Mouse (Mus musculus) forebrain, embryonic 10.5 days (tissue): Measurements from ENCODE around the gene Gm10720. TPM values are rescaled to one million over a fixed set of nuclear protein-coding genes. Genes with fewer than 3 reads are reported as not detected.
A peak's percentile ranks its signal among the peaks of the same experiment; 100 is the strongest.
"Not testable (repeated sequence)": the region's sequence is repeated elsewhere in the genome, so short reads cannot be mapped to it uniquely, and the experiment has no call there.

Experiments
- DNase-seq: peaks from one replicate; pipeline ENCODE4 v3.0.0-alpha.2; 2017; ENCODE audit warnings: low spot score; ENCODE audit errors: extremely low spot score
- H3K27ac ChIP-seq: fragments of 300-500 bp; sonication (generic); 2 replicates; pipeline ENCODE4 v1.5.1; 2016; ENCODE audit warnings: mild to moderate bottlenecking
- H3K27me3 ChIP-seq: fragments of 300-500 bp; sonication (generic); 2 replicates; pipeline ENCODE4 v1.6.1; 2016; ENCODE audit warnings: mild to moderate bottlenecking; ENCODE audit not compliant: poor library complexity, severe bottlenecking
- H3K36me3 ChIP-seq: fragments of 300-500 bp; sonication (generic); replicated peaks from 2 replicates; pipeline ENCODE4 v1.6.1; 2016; ENCODE audit warnings: mild to moderate bottlenecking, moderate library complexity
- H3K4me1 ChIP-seq: fragments of 300-500 bp; sonication (generic); 2 replicates; pipeline ENCODE4 v1.6.1; 2016
- H3K4me3 ChIP-seq: fragments of 300-500 bp; sonication (generic); 2 replicates; pipeline ENCODE4 v1.5.1; 2016; ENCODE audit warnings: mild to moderate bottlenecking, moderate library complexity
- H3K9me3 ChIP-seq: fragments of 300-500 bp; sonication (generic); 2 replicates; pipeline ENCODE4 v1.6.1; 2016; ENCODE audit warnings: mild to moderate bottlenecking, moderate library complexity
- WGBS: fragments of 180-500 bp; shearing (Covaris S2); methylation state at CpG from one replicate; pipeline ENCODE4 v1.1.7; 2016; 5-methylcytosine and 5-hydroxymethylcytosine counted together
- polyA plus RNA-seq: library from polyadenylated mRNA; unstranded; fragments of >200 nt; fragmentation: Nextera tagmentation; extraction: Ambion mirVana; gene quantifications from 2 replicates; pipeline ENCODE4 v1.2.1, GENCODE M21; 2016

Gm10720 gene
- not detected in 2 replicates for polyA plus RNA-seq

DNA sequence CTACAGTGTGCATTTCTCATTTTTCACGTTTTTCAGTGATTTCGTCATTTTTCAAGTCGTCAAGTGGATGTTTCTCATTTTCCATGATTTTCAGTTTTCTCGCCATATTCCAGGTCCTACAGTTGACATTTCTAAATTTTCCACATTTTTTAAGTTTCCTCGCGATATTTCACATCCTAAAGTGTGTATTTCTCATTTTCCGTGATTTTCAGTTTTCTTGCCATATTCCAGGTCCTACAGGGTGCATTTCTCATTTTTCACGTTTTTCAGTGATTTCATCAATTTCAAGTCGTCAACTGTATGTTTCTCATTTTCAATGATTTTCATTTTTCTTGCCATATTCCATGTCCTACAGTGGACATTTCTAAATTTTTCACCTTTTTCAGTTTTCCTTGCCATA lies at the start of gene Gm10720:
Gene Gm10720 (plus strand): TSS at position 301 of the 400 bp plus-strand sequence.
- H3K27me3 ChIP-seq, DNase-seq, H3K4me1 ChIP-seq, H3K27ac ChIP-seq, H3K9me3 ChIP-seq, H3K4me3 ChIP-seq, H3K36me3 ChIP-seq: not testable (repeated sequence)
- WGBS, result 67% methylated on average over 5 of the region's 9 CpGs

DNA sequence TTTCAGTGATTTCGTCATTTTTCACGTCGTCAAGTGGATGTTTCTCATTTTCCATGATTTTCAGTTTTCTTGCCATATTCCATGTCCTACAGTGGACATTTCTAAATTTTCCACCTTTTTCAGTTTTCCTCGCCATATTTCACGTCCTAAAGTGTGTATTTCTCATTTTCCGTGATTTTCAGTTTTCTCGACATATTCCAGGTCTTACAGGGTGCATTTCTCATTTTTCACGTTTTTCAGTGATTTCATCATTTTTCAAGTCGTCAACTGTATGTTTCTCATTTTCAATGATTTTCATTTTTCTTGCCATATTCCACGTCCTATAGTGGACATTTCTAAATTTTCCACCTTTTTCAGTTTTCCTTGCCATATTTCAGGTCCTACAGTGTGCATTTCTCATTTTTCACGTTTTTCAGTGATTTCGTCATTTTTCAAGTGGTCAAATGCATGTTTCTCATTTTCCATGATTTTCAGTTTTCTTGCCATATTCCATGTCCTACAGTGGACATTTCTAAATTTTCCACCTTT lies 14.9 kb upstream of the Gm10720 start, which contains the start of gene Gm10722:
Gene Gm10722 (plus strand): TSS at position 478 of the 528 bp plus-strand sequence.
- H3K4me3 ChIP-seq, H3K4me1 ChIP-seq, H3K27me3 ChIP-seq, H3K36me3 ChIP-seq, H3K9me3 ChIP-seq, H3K27ac ChIP-seq: not testable (repeated sequence)
- peak; percentile 40 for DNase-seq
- WGBS, result 72% methylated on average over 12 of the region's 12 CpGs

DNA sequence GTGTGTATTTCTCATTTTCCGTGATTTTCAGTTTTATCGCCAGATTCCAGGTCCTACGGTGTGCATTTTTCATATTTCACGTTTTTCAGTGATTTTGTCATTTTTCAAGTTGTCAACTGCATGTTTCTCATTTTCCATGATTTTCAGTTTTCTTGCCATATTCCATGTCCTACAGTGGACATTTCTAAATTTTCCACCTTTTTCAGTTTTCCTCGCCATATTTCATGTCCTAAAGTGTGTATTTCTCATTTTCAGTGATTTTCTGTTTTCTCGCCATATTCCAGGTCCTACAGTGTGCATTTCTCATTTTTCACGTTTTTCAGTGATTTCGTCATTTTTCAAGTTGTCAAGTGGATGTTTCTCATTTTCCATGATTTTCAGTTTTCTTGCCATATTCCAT lies 14.4 kb upstream of the Gm10720 start:
- not testable (repeated sequence) for H3K4me1 ChIP-seq, H3K27ac ChIP-seq, H3K9me3 ChIP-seq, H3K4me3 ChIP-seq, H3K36me3 ChIP-seq, DNase-seq, H3K27me3 ChIP-seq
- 65% methylated on average over 8 of the region's 8 CpGs for WGBS

DNA sequence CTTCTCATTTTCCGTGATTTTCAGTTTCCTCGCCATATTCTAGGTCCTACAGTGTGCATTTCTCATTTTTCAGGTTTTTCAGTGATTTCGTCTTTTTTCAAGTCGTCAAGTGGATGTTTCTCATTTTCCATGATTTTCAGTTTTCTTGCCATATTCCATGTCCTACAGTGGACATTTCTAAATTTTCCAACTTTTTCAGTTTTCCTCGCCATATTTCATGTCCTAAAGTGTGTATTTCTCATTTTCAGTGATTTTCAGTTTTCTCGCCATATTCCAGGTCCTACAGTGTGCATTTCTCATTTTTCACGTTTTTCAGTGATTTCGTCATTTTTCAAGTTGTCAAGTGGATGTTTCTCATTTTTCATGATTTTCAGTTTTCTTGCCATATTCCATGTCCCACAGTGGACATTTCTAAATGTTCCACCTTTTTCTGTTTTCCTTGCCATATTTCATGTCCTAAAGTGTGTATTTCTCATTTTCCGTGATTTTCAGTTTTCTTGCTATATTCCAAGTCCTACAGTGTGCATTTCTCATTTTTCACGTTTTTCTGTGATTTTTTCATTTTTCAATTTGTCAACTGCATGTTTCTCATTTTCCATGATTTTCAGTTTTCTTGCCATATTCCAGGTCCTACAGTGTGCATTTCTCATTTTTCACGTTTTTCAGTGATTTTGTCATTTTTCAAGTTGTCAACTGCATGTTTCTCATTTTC lies 13.3 kb upstream of the Gm10720 start:
- DNase-seq, result peak; percentile 78
- not testable (repeated sequence) for H3K4me3 ChIP-seq, H3K27ac ChIP-seq, H3K36me3 ChIP-seq, H3K4me1 ChIP-seq, H3K27me3 ChIP-seq, H3K9me3 ChIP-seq
- WGBS, result 71% methylated on average over 9 of the region's 11 CpGs

DNA sequence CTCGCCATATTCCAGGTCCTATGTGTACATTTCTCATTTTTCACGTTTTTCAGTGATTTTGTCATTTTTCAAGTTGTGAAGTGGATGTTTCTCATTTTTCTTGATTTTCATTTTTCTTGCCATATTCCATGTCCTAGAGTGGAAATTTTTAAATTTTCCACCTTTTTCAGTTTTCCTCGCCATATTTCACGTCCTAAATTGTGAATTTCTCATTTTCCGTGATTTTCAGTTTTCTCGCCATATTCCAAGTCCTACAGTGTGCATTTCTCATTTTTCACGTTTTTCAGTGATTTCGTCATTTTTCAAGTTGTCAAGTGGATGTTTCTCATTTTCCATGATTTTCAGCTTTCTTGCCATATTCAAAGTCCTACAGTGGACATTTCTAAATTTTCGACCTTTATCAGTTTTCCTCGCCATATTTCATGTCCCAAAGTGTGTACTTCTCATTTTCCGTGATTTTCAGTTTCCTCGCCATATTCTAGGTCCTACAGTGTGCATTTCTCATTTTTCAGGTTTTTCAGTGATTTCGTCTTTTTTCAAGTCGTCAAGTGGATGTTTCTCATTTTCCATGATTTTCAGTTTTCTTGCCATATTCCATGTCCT lies 12.6 kb upstream of the Gm10720 start, which contains the start of gene Gm11168:
Gene Gm11168 (plus strand): TSS at position 553 of the 603 bp plus-strand sequence.
- not testable (repeated sequence) for H3K4me3 ChIP-seq

DNA sequence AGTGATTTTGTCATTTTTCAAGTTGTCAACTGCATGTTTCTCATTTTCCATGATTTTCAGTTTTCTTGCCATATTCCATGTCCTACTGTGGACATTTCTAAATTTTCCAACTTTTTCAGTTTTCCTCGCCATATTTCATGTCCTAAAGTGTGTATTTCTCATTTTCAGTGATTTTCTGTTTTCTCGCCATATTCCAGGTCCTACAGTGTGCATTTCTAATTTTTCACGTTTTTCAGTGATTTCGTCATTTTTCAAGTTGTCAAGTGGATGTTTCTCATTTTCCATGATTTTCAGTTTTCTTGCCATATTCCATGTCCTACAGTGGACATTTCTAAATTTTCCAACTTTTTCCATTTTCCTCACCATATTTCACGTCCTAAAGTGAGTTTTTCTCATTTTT lies 9.3 kb upstream of the Gm10720 start:
- H3K27ac ChIP-seq, DNase-seq, H3K27me3 ChIP-seq, H3K36me3 ChIP-seq, H3K4me3 ChIP-seq, H3K4me1 ChIP-seq: not testable (repeated sequence)
- H3K9me3 ChIP-seq, result peaks cover 12% of the 10 kb centered on the region
- WGBS, result 82% methylated on average over 1 of the region's 5 CpGs

More for the DNA sequence above, 12.6 kb upstream of the Gm10720 start, which contains the start of gene Gm11168:
- H3K27ac ChIP-seq, DNase-seq, H3K4me1 ChIP-seq, H3K36me3 ChIP-seq, H3K27me3 ChIP-seq: not testable (repeated sequence)
- 76% methylated on average over 6 of the region's 14 CpGs for WGBS
- peaks cover 12% of the 10 kb centered on the region for H3K9me3 ChIP-seq

DNA sequence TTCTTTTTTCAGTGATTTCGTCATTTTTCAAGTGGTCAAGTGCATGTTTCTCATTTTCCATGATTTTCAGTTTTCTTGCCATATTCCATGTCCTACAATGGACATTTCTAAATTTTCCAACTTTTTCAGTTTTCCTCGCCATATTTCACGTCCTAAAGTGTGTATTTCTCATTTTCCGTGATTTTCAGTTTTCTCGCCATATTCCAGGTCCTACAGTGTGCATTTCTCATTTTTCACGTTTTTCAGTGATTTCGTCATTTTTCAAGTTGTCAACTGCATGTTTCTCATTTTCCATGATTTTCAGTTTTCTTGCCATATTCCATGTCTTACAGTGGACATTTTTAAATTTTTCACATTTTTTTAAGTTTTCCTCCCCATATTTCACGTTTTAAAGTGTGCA lies 8.8 kb upstream of the Gm10720 start:
- not testable (repeated sequence) for DNase-seq, H3K36me3 ChIP-seq, H3K4me1 ChIP-seq, H3K27me3 ChIP-seq, H3K4me3 ChIP-seq, H3K27ac ChIP-seq
- 72% methylated on average over 8 of the region's 8 CpGs for WGBS
- H3K9me3 ChIP-seq, result peaks cover 12% of the 10 kb centered on the region

DNA sequence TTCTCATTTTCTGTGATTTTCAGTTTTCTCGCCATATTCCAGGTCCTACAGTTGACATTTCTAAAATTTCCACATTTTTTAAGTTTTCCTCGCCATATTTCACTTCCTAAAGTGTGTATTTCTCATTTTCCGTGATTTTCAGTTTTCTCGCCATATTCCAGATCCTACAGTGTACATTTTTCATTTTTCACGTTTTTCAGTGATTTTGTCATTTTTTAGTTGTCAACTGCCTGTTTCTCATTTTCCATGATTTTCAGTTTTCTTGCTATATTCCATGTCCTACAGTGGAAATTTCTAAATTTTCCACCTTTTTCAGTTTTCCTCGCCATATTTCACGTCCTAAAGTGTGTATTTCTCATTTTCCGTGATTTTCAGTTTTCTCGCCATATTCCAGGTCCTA lies 8.2 kb upstream of the Gm10720 start:
- not testable (repeated sequence) for H3K4me3 ChIP-seq, H3K27ac ChIP-seq, H3K9me3 ChIP-seq, H3K27me3 ChIP-seq, H3K36me3 ChIP-seq, H3K4me1 ChIP-seq
- 82% methylated on average over 8 of the region's 9 CpGs for WGBS
- peak; percentile 27 for DNase-seq

DNA sequence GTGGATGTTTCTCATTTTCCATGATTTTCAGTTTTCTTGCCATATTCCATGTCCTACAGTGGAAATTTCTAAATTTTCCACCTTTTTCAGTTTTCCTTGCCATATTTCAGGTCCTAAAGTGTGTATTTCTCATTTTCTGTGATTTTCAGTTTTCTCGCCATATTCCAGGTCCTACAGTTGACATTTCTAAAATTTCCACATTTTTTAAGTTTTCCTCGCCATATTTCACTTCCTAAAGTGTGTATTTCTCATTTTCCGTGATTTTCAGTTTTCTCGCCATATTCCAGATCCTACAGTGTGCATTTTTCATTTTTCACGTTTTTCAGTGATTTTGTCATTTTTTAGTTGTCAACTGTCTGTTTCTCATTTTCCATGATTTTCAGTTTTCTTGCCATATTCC lies 6.1 kb upstream of the Gm10720 start:
- not testable (repeated sequence) for H3K4me1 ChIP-seq, H3K4me3 ChIP-seq, H3K36me3 ChIP-seq, H3K27ac ChIP-seq, DNase-seq, H3K27me3 ChIP-seq, H3K9me3 ChIP-seq
- WGBS, result no CpG with 5 or more reads among the region's 5 CpGs

DNA sequence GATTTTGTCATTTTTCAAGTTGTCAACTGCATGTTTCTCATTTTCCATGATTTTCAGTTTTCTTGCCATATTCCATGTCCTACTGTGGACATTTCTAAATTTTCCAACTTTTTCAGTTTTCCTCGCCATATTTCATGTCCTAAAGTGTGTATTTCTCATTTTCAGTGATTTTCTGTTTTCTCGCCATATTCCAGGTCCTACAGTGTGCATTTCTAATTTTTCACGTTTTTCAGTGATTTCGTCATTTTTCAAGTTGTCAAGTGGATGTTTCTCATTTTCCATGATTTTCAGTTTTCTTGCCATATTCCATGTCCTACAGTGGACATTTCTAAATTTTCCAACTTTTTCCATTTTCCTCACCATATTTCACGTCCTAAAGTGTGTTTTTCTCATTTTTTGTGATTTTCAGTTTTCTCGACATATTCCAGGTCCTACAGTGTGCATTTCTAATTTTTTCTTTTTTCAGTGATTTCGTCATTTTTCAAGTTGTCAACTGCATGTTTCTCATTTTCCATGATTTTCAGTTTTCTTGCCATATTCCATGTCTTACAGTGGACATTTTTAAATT lies 3.3 kb upstream of the Gm10720 start:
- H3K27ac ChIP-seq, H3K4me3 ChIP-seq, H3K36me3 ChIP-seq, H3K4me1 ChIP-seq, DNase-seq, H3K9me3 ChIP-seq, H3K27me3 ChIP-seq: not testable (repeated sequence)
- WGBS, result 81% methylated on average over 3 of the region's 7 CpGs

DNA sequence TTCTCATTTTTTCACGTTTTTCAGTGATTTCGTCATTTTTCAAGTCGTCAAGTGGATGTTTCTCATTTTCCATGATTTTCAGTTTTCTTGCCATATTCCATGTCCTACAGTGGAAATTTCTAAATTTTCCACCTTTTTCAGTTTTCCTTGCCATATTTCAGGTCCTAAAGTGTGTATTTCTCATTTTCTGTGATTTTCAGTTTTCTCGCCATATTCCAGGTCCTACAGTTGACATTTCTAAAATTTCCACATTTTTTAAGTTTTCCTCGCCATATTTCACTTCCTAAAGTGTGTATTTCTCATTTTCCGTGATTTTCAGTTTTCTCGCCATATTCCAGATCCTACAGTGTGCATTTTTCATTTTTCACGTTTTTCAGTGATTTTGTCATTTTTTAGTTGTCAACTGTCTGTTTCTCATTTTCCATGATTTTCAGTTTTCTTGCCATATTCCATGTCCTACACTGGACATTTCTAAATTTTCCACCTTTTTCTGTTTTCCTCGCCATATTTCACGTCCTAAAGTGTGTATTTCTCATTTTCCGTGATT lies 2.6 kb upstream of the Gm10720 start, which contains the start of gene Gm10721:
Gene Gm10721 (plus strand): TSS at position 408 of the 547 bp plus-strand sequence.
- not testable (repeated sequence) for H3K27ac ChIP-seq, H3K27me3 ChIP-seq, H3K4me1 ChIP-seq, H3K4me3 ChIP-seq, DNase-seq, H3K36me3 ChIP-seq, H3K9me3 ChIP-seq
- WGBS, result no CpG with 5 or more reads among the region's 11 CpGs

DNA sequence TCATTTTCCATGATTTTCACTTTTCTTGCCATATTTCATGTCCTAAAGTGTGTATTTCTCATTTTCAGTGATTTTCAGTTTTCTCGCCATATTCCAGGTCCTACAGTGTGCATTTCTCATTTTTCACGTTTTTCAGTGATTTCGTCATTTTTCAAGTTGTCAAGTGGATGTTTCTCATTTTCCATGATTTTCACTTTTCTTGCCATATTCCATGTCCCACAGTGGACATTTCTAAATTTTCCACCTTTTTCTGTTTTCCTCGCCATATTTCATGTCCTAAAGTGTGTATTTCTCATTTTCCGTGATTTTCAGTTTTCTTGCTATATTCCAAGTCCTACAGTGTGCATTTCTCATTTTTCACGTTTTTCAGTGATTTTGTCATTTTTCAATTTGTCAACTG lies 442 bp downstream of the Gm10720 start:
- H3K4me3 ChIP-seq, H3K27me3 ChIP-seq, H3K27ac ChIP-seq, H3K36me3 ChIP-seq, H3K4me1 ChIP-seq, H3K9me3 ChIP-seq, DNase-seq: not testable (repeated sequence)
- 71% methylated on average over 6 of the region's 6 CpGs for WGBS

DNA sequence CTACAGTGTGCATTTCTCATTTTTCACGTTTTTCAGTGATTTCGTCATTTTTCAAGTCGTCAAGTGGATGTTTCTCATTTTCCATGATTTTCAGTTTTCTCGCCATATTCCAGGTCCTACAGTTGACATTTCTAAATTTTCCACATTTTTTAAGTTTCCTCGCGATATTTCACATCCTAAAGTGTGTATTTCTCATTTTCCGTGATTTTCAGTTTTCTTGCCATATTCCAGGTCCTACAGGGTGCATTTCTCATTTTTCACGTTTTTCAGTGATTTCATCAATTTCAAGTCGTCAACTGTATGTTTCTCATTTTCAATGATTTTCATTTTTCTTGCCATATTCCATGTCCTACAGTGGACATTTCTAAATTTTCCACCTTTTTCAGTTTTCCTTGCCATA lies 1.7 kb downstream of the Gm10720 start, which contains the start of gene Gm10719:
Gene Gm10719 (plus strand): TSS at position 301 of the 400 bp plus-strand sequence.
- not testable (repeated sequence) for H3K27ac ChIP-seq, DNase-seq, H3K9me3 ChIP-seq, H3K36me3 ChIP-seq, H3K27me3 ChIP-seq, H3K4me3 ChIP-seq, H3K4me1 ChIP-seq
- WGBS, result 71% methylated on average over 2 of the region's 9 CpGs
